Mouse (Mus musculus): ENCODE measurements around the gene Rab32. TPM values are rescaled to one million over a fixed set of nuclear protein-coding genes. Genes with fewer than 3 reads are reported as not detected.
"Not testable (repeated sequence)": the region's sequence is repeated elsewhere in the genome, so short reads cannot be mapped to it uniquely, and the experiment has no call there.

Gene Rab32
- total RNA-seq (2021) = 1 to 10 TPM; 1.6 to 1.7 TPM
- long read RNA-seq, experiment 1, partial matches to known transcripts = 2 of 4 reads
- long read RNA-seq, experiment 1, other reads (novel, unspliced or antisense) = 0 of 4 reads
- long read RNA-seq, experiment 2, partial matches to known transcripts = 0 of 1 reads
- long read RNA-seq, experiment 2, other reads (novel, unspliced or antisense) = 0 of 1 reads

DNA sequence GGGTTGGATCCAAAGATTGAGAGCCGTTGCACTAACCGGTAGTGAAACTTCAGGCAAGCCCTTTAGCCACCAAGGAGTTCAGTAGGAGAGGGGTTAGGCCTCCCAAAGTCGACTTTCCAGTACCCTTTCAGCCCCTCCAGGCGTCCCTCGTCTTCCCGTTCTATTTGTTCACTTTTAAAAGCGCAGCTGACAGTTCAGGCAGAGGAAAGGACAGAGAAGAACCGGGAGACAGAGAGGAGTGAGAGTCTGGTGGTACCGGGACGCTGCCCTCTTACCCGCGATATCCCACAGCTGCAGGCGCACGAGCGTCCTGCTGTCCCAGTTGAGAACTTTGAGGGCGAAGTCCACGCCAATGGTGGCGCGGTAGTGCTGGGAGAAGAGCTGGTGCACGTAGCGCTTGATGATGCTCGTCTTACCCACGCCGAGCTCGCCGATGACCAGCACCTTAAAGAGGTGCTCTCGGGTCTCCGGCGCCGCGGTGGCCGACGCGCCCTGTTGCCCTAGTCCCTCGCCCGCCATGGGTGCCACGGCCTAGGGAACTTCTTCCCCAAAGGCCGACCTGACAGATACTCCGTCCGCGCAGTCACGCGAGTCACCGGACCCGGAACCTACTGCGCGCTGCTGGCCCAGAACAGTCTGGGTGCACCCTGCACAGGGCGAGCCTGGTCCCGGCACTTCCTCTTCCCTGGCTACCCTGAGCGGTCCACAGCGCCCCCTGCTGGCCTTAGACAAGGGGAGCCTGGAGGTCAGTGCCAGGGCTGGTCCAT is at the start of gene Rab32:
Gene Rab32, minus strand, starts transcription at position 696 of the 767 bp plus-strand sequence.
- peak; percentile 83 to 86 for DNase-seq (ENCODE audit: low spot score in 2 of 2)
- intact Hi-C loops (cut with DNase I) = loop anchor here (1.0 kb wide), 1 partner anchor 149 kb away; no protein-coding TSS in a partner anchor

- intact Hi-C loops (cut with DNase I) = no loop called here
- DNase-seq (ENCODE audit: low spot score in 2 of 2) = no peak
These were observed 42.7 kb upstream of the Rab32 start for GRCm38 (mm10) chr10:10600771-10601170.

- DNase-seq (ENCODE audit: low spot score in 2 of 2) = peak in 1 of 2 experiments; percentile 21
- intact Hi-C loops (cut with DNase I) = not testable (repeated sequence)
These were observed 39.4 kb upstream of the Rab32 start for GRCm38 (mm10) chr10:10597495-10597894.

- intact Hi-C loops (cut with DNase I) = no loop called here
- DNase-seq (ENCODE audit: low spot score in 2 of 2) = no peak
These were observed 22.7 kb upstream of the Rab32 start for GRCm38 (mm10) chr10:10580811-10581210.

DNA sequence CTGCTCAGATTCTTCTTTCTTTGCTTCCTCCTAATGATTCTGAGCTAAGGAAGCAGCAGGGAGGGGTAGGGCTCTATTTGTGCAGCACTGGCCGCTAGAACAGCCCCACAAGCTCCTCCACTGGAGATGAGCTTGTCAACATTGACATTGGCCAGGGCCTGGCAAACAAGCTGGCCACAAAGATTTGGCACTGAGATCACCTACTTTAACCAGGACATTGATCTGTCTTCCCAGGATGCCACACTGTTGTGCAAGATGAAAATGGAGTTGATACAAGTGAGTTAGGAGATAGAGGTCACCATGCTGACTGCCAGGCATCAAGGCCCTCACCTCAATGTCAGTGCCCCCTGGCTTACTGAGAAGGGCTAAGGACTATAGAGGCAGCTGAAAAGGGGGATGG is 21.8 kb upstream of the Rab32 start:
- intact Hi-C loops (cut with DNase I) = no loop called here
- no peak for DNase-seq (ENCODE audit: low spot score in 2 of 2)

GRCm38 (mm10) chr10:10558337-10558711 is 259 bp upstream of the Rab32 start:
- no peak for DNase-seq (ENCODE audit: low spot score in 2 of 2)
- intact Hi-C loops (cut with DNase I) = no loop called here

- DNase-seq (ENCODE audit: low spot score in 2 of 2) = no peak
- intact Hi-C loops (cut with DNase I) = loop anchor here (1.0 kb wide), 1 partner anchor 149 kb away; no protein-coding TSS in a partner anchor
These were observed 980 bp downstream of the Rab32 start for GRCm38 (mm10) chr10:10557085-10557484.

GRCm38 (mm10) chr10:10555676-10556075 is 2.4 kb downstream of the Rab32 start:
- intact Hi-C loops (cut with DNase I) = no loop called here
- no peak for DNase-seq (ENCODE audit: low spot score in 2 of 2)

GRCm38 (mm10) chr10:10555221-10555620 is 2.8 kb downstream of the Rab32 start:
- intact Hi-C loops (cut with DNase I) = no loop called here
- DNase-seq (ENCODE audit: low spot score in 2 of 2) = no peak

DNA sequence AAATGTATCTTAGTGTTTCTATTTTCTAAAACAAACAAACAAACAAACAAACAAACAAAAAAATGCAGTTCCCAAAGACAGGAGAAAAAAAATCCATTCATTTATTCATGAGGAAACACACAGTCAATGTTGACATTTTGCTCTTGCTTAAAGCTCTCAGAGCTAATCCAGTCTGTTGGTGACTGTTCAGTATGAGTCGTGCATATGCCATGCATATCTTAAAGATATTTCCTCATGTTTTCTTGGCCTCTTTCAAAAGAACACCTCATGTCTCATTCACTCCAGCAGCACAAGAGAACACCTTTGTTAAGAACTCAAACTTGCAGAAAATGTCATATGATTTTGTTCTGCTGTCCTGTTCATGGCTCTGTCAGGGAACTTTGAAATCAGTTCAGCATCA is 7.9 kb downstream of the Rab32 start:
- no peak for DNase-seq (ENCODE audit: low spot score in 2 of 2)
- intact Hi-C loops (cut with DNase I) = no loop called here

DNA sequence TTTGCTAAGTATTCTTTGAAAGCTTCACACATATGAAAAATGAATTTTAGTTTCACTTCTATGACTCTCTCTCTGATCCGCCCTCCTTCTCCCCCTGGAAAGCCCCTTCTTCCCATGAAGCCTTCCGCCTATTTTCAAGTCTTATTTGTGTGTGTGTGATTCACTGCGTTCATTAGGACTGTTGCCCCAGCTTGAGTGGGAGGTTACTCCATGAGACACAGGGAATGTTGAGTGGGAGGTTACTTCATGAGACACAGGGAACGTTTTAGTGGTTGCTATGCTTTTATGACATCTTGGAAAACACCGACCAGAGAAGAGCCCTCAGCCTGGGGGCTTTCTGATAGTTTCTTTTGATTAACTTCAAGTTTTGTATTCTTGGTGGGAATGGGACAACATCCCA is 11.4 kb downstream of the Rab32 start:
- intact Hi-C loops (cut with DNase I) = no loop called here
- DNase-seq (ENCODE audit: low spot score in 2 of 2) = peak; percentile 11 to 31

DNA sequence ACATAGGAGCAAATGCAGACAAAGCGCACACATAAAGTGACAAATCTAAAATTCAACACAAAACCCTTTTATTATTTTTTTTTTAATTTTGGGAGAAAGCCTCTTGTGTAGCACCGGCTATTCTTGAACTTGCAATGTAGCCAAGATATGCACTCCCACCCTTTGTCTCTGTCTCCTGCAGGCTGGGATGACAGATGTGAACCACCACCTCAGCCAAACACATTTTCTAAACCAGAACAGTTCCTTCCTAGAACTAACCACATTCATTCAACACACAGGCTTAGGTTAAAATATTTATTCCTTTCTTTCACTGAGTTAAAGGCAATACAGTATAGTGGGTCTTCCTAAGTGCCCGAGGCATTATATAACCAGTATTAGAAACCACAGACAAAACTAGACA is 13.1 kb downstream of the Rab32 start:
- intact Hi-C loops (cut with DNase I) = no loop called here

More for the DNA sequence above, 13.1 kb downstream of the Rab32 start:
- no peak for DNase-seq (ENCODE audit: low spot score in 2 of 2)

Other genes starting within 250 kb of the Rab32 start
- gene Adgb, start 85.9 kb downstream of the Rab32 start, total RNA-seq (2021) = under 1 TPM; 0.27 to 0.40 TPM
- gene Gm10944, start 123.1 kb upstream of the Rab32 start, total RNA-seq (2021) = not detected